Mouse (Mus musculus) heart, embryonic 11.5 days (tissue): ENCODE data around the gene Tal1. TPM values are rescaled to one million over a fixed set of nuclear protein-coding genes. Genes with fewer than 3 reads are reported as not detected.

Source experiments
- ATAC-seq: fragments of 200-750 bp; cut with Nextera tagmentation; replicated peaks from 2 replicates; pipeline ENCODE4 v1.8.0; 2017; ENCODE audit warnings: moderate library complexity; ENCODE audit not compliant: insufficient number of reproducible peaks, low FRiP score, low TSS enrichment
- H3K27ac ChIP-seq: fragments of 300-500 bp; sonication (generic); 2 replicates; pipeline ENCODE4 v1.5.1; 2014; ENCODE audit warnings: mild to moderate bottlenecking, low read depth, low read length
- H3K27me3 ChIP-seq: fragments of 300-500 bp; sonication (generic); 2 replicates; pipeline ENCODE4 v1.6.1; 2014; ENCODE audit warnings: mild to moderate bottlenecking, low read length, mixed read lengths; ENCODE audit not compliant: control insufficient read depth, insufficient read depth
- H3K36me3 ChIP-seq: fragments of 300-500 bp; sonication (generic); 2 replicates; pipeline ENCODE4 v1.6.1; 2014; ENCODE audit warnings: mild to moderate bottlenecking, low read length, moderate library complexity, mixed read lengths; ENCODE audit not compliant: control insufficient read depth, insufficient read depth
- H3K4me1 ChIP-seq: fragments of 300-500 bp; sonication (generic); 2 replicates; pipeline ENCODE4 v1.6.1; 2014; ENCODE audit warnings: low read length; ENCODE audit not compliant: control insufficient read depth, insufficient read depth
- H3K4me2 ChIP-seq: fragments of 300-500 bp; sonication (generic); 2 replicates; pipeline ENCODE4 v1.6.1; 2014; ENCODE audit warnings: mild to moderate bottlenecking, moderate library complexity
- H3K4me3 ChIP-seq: fragments of 300-500 bp; sonication (generic); 2 replicates; pipeline ENCODE4 v1.5.1; 2014; ENCODE audit warnings: low read depth, low read length
- H3K9ac ChIP-seq: fragments of 300-500 bp; sonication (generic); 2 replicates; pipeline ENCODE4 v1.6.1; 2014; ENCODE audit warnings: mild to moderate bottlenecking, low read depth, low read length, moderate library complexity
- H3K9me3 ChIP-seq: fragments of 300-500 bp; sonication (generic); replicated peaks from 2 replicates; pipeline ENCODE4 v1.6.1; 2016; ENCODE audit warnings: low read length; ENCODE audit not compliant: control insufficient read depth
- WGBS: fragments of 180-500 bp; shearing (Covaris S2); extraction: QIAGEN DNeasy Blood & Tissue Kit; methylation state at CpG from one replicate; pipeline ENCODE4 v1.1.7; 2014; ENCODE audit not compliant: insufficient replicate concordance; 5-methylcytosine and 5-hydroxymethylcytosine counted together
- polyA plus RNA-seq: library from polyadenylated mRNA; unstranded; fragments of >200 nt; fragmentation: Nextera tagmentation; extraction: Ambion mirVana; gene quantifications from 2 replicates; pipeline ENCODE4 v1.2.1, GENCODE M21; 2014

Gene Tal1
- polyA plus RNA-seq, 1 experiment from 2014 or later, result 14.1 TPM

DNA sequence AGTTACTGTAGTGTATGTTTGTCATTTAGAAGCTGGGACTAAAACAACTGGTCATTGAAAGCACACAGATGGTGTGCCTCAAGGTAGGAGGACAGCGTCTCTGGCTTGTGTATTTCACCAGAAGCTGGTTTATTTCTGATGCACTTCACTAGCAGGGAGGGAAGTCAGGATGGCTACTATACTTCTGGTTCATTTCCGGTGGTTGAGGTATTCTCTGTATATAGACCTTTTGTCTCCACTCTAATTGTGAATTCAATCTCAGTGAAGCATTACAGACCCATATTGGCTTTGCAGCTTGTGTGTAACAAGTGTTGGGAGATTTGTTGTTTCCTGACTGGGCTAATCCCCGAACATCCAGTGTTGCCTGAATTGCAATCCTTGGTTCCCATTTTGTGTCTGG lies 4.5 kb downstream of the Tal1 start:
- Histone ChIP-seq H3K4me1 (peaks cover 14% of the 10 kb centered on the region), H3K9me3 (no peaks in the 10 kb centered on the region), H3K9ac (peak overlapping the region; percentile 90), H3K36me3 (no peaks in the 10 kb centered on the region), H3K4me2 (peak overlapping the region; percentile 75), H3K27ac (peak overlapping the region; percentile 88; the same call in 1 of the 2 replicates), H3K4me3 (peak overlapping the region; percentile 56), H3K27me3 (peaks cover 84% of the 10 kb centered on the region)
- no peak for ATAC-seq
- WGBS, result 16% methylated on average over 3 of the region's 3 CpGs

DNA sequence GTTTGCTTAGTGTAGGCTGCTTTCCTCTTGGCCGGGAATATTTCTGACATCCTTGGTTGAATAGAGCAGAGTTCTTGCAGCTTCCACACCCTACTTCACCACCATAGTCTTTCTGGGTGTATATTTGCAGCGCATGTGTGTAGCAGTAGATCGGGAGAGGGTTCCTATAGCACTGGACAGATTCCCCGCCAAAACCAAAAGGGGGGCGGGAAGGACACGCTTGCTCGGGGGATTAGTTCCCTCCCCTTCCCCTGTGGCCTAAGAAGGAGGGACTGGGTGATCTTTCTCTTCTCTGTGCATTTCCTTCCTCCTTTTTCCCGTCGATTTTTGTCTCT lies 6.3 kb downstream of the Tal1 start:
- H3K4me2 ChIP-seq, result peak overlapping the region; percentile 98
- WGBS, result 2% methylated on average over 9 of the region's 9 CpGs

DNA sequence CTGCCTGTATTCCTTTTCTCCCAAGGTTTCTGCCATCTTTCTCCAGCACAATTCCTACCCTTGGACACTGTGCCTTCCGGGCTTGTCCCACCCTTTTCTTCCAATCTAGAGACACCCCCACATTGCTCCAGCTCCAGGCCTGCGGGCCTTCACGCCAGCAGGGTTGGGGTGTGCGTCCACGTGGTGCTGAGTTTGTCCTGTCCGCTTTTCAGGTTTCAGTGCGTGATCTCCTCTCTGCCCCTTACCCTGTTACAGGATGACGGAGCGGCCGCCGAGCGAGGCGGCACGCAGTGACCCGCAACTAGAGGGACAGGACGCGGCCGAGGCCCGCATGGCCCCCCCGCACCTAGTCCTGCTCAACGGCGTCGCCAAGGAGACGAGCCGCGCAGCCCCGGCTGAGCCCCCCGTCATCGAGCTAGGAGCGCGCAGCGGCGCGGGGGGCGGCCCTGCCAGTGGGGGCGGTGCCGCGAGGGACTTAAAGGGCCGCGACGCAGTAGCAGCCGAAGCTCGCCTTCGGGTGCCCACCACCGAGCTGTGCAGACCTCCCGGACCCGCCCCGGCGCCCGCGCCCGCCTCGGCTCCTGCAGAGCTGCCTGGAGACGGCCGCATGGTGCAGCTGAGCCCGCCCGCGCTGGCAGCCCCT lies 6.8 kb downstream of the Tal1 start:
- peak overlapping the region; percentile 75 for H3K9ac ChIP-seq
- peak overlapping the region; percentile 98 for H3K4me2 ChIP-seq
- H3K27ac ChIP-seq, result peak overlapping the region; percentile 57; the same call in 1 of the 2 replicates
- H3K9me3 ChIP-seq, result no peaks in the 10 kb centered on the region
- WGBS, result 1% methylated on average over 57 of the region's 58 CpGs
- H3K27me3 ChIP-seq, result peaks cover 78% of the 10 kb centered on the region
- peak overlapping the region; percentile 63 for H3K4me3 ChIP-seq
- H3K4me1 ChIP-seq, result peaks cover 9% of the 10 kb centered on the region; the same call in 1 of the 2 replicates
- peak; percentile 73 for ATAC-seq
- H3K36me3 ChIP-seq, result no peaks in the 10 kb centered on the region

More for the DNA sequence above, 6.3 kb downstream of the Tal1 start:
- Histone ChIP-seq H3K4me1 (peaks cover 9% of the 10 kb centered on the region; the same call in 1 of the 2 replicates), H3K27ac (peak overlapping the region; percentile 57; the same call in 1 of the 2 replicates), H3K36me3 (no peaks in the 10 kb centered on the region), H3K27me3 (peaks cover 81% of the 10 kb centered on the region), H3K4me3 (peak overlapping the region; percentile 63), H3K9ac (peak overlapping the region; percentile 75), H3K9me3 (no peaks in the 10 kb centered on the region)
- ATAC-seq, result no peak

DNA sequence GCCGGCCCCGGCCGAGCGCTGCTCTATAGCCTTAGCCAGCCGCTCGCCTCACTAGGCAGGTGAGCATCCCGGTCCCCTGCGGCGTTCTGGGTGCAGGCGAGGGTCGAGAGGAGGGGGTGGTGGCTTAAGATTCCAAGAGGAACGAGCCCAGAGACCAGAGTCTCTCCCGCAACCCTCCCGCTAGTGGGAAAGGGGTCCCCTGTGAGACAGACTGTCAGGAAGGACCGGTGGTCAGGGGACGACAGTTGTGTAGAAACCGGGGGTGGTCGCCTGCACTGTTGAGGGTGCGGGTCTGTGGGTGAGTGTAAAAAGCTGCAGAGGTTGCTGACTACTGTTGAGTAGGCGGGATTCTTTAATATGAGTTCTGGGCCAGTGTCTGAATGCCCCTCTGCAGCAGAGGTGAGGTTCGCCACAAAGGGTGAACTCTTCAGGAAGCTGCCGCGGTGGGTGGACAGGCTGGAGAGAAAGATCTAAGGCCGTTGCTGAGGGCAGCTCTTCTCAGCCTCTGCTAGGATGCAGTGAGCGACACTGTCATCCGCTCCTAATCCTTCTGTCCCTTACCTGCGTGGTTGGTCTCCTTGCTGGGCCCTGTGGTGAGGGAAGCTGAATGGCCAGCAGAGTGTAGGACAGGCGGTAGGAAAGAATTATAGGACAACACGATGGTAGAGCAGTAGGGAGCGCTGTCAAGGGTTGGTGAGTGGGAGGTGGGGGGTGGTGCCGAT lies 7.5 kb downstream of the Tal1 start:
- ATAC-seq, result no peak
- H3K27me3 ChIP-seq, result peaks cover 82% of the 10 kb centered on the region
- no peak overlapping the region for H3K27ac ChIP-seq

DNA sequence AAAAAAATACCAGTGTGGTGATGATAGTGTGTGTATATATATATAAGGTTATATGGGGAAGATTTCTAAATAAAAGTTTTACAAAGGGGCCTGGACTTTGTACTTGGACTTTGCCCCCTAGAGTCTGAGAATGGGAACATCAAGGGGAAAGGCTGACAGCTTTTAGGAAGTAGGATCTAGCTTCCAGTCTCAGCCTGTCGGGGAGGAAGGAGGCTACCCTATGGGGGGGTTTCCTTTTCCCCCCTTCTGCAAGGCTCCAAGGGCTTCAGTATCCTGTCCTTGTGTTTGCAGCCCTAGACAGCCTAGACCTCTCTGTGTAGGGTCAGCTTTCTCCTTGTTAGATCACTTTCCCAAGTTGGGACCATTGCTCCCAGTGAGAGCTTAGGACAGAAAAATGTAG lies 15.4 kb downstream of the Tal1 start:
- H3K4me3 ChIP-seq, result no peak overlapping the region
- no peak overlapping the region for H3K4me2 ChIP-seq
- H3K4me1 ChIP-seq, result 0 out of 2 replicates have a peak, but pooled peaks cover 2% of the 10 kb centered on the region
- 0 out of 2 replicates have a peak, but pooled peaks have one; percentile 12 for ATAC-seq
- WGBS, result 19% methylated on average over 1 of the region's 1 CpGs
- no peak overlapping the region for H3K27ac ChIP-seq
- H3K27me3 ChIP-seq, result peaks cover 18% of the 10 kb centered on the region
- H3K36me3 ChIP-seq, result no peaks in the 10 kb centered on the region
- no peak overlapping the region for H3K9ac ChIP-seq
- no peaks in the 10 kb centered on the region for H3K9me3 ChIP-seq

More for the DNA sequence above, 7.5 kb downstream of the Tal1 start:
- Histone ChIP-seq H3K9me3 (no peaks in the 10 kb centered on the region), H3K4me1 (peaks cover 9% of the 10 kb centered on the region; the same call in 1 of the 2 replicates), H3K9ac (peak overlapping the region; percentile 75), H3K36me3 (no peaks in the 10 kb centered on the region), H3K4me2 (peak overlapping the region; percentile 98), H3K4me3 (peak overlapping the region; percentile 63)
- 2% methylated on average over 30 of the region's 31 CpGs for WGBS

DNA sequence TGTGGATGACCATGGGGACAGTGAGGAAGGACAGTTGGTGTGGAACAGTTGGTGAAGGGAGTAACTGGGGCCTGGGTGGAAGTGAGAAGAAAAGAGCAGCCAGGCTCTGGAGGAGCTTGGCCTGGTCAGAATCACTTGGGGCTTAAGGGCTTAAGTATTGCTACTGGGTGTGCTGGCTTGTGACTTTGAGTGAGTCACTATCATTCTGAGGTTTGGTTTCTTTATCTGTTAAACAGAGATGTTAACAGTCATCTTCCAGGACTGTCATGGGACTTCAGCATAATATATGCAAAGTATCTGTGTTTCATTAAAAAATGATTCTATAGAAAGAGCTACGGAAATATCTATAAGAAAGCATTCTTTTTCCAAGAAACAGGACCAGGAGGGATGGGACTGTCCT lies 18.6 kb downstream of the Tal1 start:
- Histone ChIP-seq H3K27me3 (0 out of 2 replicates have a peak, but pooled peaks cover 4% of the 10 kb centered on the region), H3K9ac (no peak overlapping the region), H3K4me2 (no peak overlapping the region), H3K27ac (peak overlapping the region; percentile 65), H3K36me3 (no peaks in the 10 kb centered on the region), H3K9me3 (no peaks in the 10 kb centered on the region), H3K4me1 (peaks cover 13% of the 10 kb centered on the region), H3K4me3 (no peak overlapping the region)
- WGBS, result 73% methylated on average over 1 of the region's 1 CpGs
- ATAC-seq, result no peak

DNA sequence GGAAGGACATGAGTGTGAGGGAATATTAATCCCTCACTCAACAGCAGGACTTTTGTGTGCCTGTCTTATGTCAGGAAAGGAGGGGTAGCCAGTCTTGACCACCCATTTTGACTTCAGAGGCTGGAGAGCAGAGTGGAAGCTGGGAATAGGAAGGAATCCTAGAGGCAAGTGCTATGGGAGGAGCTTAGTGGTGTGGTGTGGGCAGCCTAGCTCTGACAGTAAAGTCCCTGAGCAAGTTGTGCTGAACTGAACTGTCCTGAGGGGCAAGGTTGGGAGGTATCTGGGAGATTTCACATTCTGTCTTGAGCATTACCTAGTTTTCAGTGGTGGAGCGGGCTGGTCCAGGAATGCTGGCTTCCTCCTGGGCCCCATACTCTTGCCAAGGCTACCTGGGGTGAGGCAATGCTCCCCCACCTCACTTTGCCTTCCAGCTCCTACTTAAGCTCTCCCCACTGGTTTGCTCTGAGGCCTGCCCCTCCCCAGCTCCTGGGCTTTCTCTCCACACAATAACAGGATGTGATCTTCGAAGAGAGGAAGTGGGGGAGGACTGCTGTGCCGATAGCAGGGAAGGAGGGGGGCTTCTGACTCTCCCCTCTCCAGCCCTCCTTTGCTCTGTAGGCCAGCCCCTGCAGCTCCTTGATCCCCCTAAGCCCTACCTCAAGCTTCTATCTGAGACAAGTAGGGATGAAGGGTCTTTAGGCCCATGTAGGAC lies 19.1 kb downstream of the Tal1 start:
- H3K9me3 ChIP-seq, result no peaks in the 10 kb centered on the region
- H3K27me3 ChIP-seq, result 0 out of 2 replicates have a peak, but pooled peaks cover 4% of the 10 kb centered on the region
- H3K4me1 ChIP-seq, result peaks cover 16% of the 10 kb centered on the region
- H3K9ac ChIP-seq, result no peak overlapping the region
- no peak overlapping the region for H3K4me2 ChIP-seq
- H3K27ac ChIP-seq, result peak overlapping the region; percentile 65
- 41% methylated on average over 3 of the region's 3 CpGs for WGBS
- no peak overlapping the region for H3K4me3 ChIP-seq
- peak; percentile 56 for ATAC-seq
- no peaks in the 10 kb centered on the region for H3K36me3 ChIP-seq
